Mouse (Mus musculus): ENCODE data around the gene Gstp2. TPM values are rescaled to one million over a fixed set of nuclear protein-coding genes. Genes with fewer than 3 reads are reported as not detected.
"Not testable (repeated sequence)": the region's sequence is repeated elsewhere in the genome, so short reads cannot be mapped to it uniquely, and the experiment has no call there.

Gene Gstp2
- polyA plus RNA-seq, 1 experiment from 2014 or later = 0.61 TPM

DNA sequence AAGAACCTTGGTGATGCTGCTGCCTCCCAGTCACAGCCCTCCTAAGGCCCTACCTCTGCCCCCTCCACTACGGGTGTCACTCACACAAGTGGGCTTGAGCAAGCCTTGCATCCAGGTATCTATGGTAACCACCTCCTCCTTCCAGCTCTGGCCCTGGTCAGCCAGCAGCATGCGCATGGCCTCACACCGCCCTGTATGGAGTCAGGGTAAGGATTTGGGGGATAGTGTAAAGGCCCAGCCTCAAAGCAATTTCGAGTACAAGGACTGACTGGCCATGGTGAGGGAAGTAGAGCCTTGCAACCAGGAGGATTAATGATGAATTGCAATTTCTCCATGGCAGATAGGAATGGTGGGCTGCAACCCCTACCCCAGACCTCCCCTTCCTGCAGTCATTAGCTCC is 4.3 kb downstream of the Gstp2 start:
- H3K27ac ChIP-seq; H3K36me3 ChIP-seq; H3K4me3 ChIP-seq; ATAC-seq (ENCODE audit: low FRiP score, low read depth); H3K27me3 ChIP-seq; H3K9me3 ChIP-seq; H3K9ac ChIP-seq; H3K4me2 ChIP-seq (replicated peaks): not testable (repeated sequence)
- WGBS = 89% methylated on average over 3 of the region's 4 CpGs
- peaks cover 15% of the 10 kb centered on the region for H3K4me1 ChIP-seq

DNA sequence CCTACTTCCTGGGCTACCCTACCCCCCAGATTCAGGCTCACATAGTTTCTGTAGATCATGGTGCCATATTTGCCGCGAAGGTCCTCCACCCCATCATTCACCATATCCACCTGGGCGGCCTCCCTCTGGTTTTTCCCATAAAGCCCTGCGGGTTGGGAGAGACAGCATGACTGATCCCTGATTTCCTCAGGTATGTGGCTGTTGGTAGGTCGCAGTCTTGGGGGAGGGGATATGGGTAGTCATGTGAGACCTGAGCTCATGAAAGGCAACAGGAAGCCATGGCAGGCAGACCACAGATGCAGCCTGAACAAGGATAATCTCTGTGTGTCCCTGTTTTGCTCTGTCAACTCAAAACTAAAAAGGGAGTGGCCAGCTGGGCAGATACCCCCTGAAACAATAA is 4.9 kb downstream of the Gstp2 start:
- not testable (repeated sequence) for H3K27ac ChIP-seq; H3K27me3 ChIP-seq; H3K9me3 ChIP-seq; ATAC-seq (ENCODE audit: low FRiP score, low read depth); H3K36me3 ChIP-seq; H3K4me2 ChIP-seq (replicated peaks); H3K4me3 ChIP-seq; H3K9ac ChIP-seq
- 80% methylated on average over 5 of the region's 5 CpGs for WGBS
- H3K4me1 ChIP-seq = peaks cover 18% of the 10 kb centered on the region

DNA sequence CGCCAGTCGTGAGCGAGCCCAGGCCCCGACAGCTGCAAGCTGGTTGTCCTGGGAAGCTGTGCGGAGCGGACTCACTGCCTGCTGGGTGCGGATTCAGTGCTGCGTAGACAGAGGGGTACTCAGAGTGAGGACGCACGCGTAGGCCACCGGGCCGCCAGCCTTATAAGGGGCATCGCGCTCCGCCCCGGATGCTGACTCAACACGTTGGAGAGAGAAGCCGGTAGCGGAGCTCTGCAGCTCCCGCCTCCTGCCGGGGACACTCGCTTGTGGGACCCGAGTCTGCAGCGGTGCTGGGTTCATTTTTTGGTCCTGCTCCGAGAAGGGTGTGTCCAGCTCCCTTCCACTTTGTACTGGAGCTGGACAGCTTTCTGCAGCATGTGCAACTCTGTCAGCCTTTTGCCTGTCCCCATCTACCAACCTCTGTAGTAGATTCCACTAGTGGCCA is 8.0 kb downstream of the Gstp2 start, which contains the start of gene Gstp1:
Gene Gstp1, minus strand, starts transcription at position 198 of the 445 bp plus-strand sequence.
- H3K27ac ChIP-seq = peak within 1 kb of the TSS; percentile 83
- WGBS = 0% methylated on average over 26 of the region's 26 CpGs
- H3K9me3 ChIP-seq = no peaks in the 10 kb centered on the region
- no peaks in the 10 kb centered on the region for H3K27me3 ChIP-seq
- H3K4me1 ChIP-seq = peaks cover 16% of the 10 kb centered on the region
- H3K36me3 ChIP-seq = peaks cover 18% of the 10 kb centered on the region
- peak within 1 kb of the TSS; percentile 77 for H3K4me2 ChIP-seq (replicated peaks)
- peak; percentile 91 for ATAC-seq (ENCODE audit: low FRiP score, low read depth)
- peak within 1 kb of the TSS; percentile 62 for H3K4me3 ChIP-seq
- peak within 1 kb of the TSS; percentile 80 for H3K9ac ChIP-seq

DNA sequence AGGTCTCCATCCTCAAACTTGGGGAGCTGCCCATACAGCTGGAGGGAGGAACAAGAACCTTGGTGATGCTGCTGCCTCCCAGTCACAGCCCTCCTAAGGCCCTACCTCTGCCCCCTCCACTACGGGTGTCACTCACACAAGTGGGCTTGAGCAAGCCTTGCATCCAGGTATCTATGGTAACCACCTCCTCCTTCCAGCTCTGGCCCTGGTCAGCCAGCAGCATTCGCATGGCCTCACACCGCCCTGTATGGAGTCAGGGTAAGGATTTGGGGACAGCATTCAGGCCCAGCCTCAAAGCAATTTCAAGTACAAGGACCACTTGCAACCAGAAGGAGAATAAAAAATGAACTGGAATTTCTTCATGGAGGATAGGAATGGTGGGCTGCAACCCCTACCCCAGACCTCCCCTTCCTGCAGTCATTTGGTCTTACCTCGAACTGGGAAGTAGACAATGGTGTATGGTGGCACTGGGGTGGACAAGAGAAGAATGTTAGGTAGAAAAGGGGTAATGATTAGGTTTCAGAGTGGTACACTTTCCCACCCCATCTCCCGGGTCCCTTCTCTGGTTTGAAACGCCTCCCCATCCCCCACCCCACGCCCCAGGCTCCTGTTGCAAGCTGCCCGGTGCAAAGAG is 8.6 kb downstream of the Gstp2 start:
- not testable (repeated sequence) for H3K27me3 ChIP-seq, H3K9me3 ChIP-seq
- 0 out of 2 replicates have a peak, but pooled peaks have one; percentile 13 for ATAC-seq (ENCODE audit: low FRiP score, low read depth)
- Histone ChIP-seq H3K9ac (peak overlapping the region; percentile 80), H3K4me2 (replicated peaks) (peak overlapping the region; percentile 77), H3K4me1 (peaks cover 16% of the 10 kb centered on the region), H3K27ac (peak overlapping the region; percentile 83), H3K4me3 (peak overlapping the region; percentile 62), H3K36me3 (peaks cover 18% of the 10 kb centered on the region)
- 21% methylated on average over 8 of the region's 8 CpGs for WGBS

DNA sequence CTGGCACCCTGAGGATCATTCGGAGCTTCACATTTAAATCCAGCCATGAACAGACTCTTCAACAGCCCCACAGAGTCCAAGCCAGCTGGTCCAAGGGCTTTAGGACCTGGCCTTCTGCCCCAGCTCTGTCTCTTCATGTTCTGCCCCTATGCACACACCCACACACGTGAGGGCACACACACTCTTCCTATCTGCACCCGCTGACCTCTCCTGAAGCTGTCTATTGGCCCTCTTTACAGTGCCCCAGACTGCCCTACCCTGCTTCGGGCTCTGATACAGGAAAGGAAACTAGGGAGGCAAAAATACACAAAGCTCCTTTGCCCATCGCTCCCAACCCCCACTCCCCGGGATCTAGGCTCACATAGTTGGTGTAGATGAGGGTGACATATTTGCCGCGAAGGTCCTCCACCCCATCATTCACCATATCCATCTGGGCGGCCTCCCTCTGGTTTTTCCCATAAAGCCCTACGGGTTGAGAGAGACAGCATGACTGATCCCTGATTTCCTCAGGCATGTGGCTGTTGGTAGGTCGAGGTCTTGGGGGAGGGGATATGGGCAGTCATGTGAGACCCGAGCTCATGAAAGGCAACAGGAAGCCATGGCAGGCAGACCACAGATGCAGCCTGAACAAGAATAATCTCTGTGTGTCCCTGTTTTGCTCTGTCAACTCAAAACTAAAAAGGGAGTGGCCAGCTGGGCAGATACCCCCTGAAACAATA is 9.3 kb downstream of the Gstp2 start:
- Histone ChIP-seq H3K4me3 (no peak overlapping the region; the same call in 1 of the 2 replicates), H3K27me3 (no peaks in the 10 kb centered on the region), H3K4me1 (peaks cover 16% of the 10 kb centered on the region), H3K4me2 (replicated peaks) (peak overlapping the region; percentile 48), H3K27ac (no peak overlapping the region), H3K9me3 (no peaks in the 10 kb centered on the region), H3K36me3 (peaks cover 18% of the 10 kb centered on the region), H3K9ac (peak overlapping the region; percentile 45; the same call in 1 of the 2 replicates)
- ATAC-seq (ENCODE audit: low FRiP score, low read depth) = no peak
- WGBS = 73% methylated on average over 12 of the region's 12 CpGs

DNA sequence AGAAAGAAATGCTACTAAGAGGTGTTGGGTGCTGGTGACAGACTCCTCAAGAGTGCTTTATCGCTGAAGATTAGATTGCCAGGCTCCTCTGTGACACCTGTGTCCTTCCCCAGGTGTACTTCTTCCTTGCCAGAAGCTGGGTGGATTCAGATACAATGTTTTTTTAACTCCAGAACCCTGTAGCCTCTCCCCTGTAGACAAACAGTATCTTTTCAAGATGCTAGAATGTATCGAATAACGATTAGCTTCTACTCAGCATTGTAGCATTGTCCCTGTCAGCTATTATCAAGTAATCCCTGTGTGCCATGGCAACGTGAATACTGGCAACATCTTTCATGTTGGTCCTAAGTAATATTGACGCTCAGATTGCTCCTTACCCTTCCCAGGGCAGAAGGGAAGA is 12.1 kb downstream of the Gstp2 start:
- no peaks in the 10 kb centered on the region for H3K9me3 ChIP-seq
- no peak overlapping the region for H3K9ac ChIP-seq
- H3K4me1 ChIP-seq = peaks cover 16% of the 10 kb centered on the region
- no peak overlapping the region for H3K4me3 ChIP-seq
- H3K27me3 ChIP-seq = no peaks in the 10 kb centered on the region
- no peak overlapping the region for H3K4me2 ChIP-seq (replicated peaks)
- WGBS = 68% methylated on average over 5 of the region's 5 CpGs
- H3K27ac ChIP-seq = no peak overlapping the region
- no peak for ATAC-seq (ENCODE audit: low FRiP score, low read depth)
- H3K36me3 ChIP-seq = peaks cover 18% of the 10 kb centered on the region

DNA sequence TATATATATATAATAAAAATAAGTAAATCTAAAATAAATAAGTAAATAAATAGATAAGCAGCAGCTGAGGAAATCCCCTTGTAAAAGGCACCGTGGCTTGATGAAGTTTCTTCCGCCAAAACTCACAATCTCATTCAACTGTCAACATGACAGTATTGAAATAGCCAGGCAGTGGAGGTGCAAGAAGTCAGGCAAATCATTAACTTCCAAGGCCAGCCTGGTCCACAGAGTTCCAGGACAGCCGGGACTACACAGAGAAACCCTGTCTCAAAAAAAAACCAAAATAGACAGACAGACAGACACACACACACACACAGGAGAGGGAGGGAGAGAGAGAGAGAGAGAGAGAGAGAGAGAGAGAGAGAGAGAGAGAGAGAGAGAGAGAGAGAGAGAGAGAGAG is 12.5 kb downstream of the Gstp2 start:
- H3K27me3 ChIP-seq = no peaks in the 10 kb centered on the region
- WGBS = 83% methylated on average over 3 of the region's 3 CpGs
- peaks cover 15% of the 10 kb centered on the region for H3K4me1 ChIP-seq
- no peak overlapping the region for H3K4me3 ChIP-seq
- no peak overlapping the region for H3K9ac ChIP-seq
- no peak for ATAC-seq (ENCODE audit: low FRiP score, low read depth)
- peaks cover 18% of the 10 kb centered on the region for H3K36me3 ChIP-seq
- no peaks in the 10 kb centered on the region for H3K9me3 ChIP-seq
- H3K27ac ChIP-seq = no peak overlapping the region
- H3K4me2 ChIP-seq (replicated peaks) = no peak overlapping the region

DNA sequence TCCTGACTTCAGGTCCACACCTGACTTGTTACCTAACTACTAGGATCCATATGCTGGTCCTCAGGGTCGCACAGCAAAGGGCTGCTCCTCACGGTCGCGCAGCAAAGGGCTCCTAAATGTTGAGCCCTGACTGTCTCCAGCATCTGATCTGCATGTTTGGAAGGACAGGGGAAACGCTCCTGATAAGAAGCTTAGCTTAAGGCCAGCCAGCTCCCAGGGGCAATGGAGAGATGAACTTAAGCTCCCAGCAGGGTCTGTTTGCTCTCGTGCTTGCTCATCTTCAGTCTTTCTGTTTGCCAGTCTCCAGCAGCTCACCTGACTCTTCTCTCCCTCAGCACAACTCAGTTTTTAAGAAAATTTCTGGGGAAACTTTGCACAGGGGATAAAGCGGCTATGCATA is 13.2 kb downstream of the Gstp2 start:
- peaks cover 18% of the 10 kb centered on the region for H3K36me3 ChIP-seq
- no peak overlapping the region for H3K4me2 ChIP-seq (replicated peaks)
- H3K9ac ChIP-seq = no peak overlapping the region
- H3K27me3 ChIP-seq = no peaks in the 10 kb centered on the region
- 68% methylated on average over 7 of the region's 7 CpGs for WGBS
- no peaks in the 10 kb centered on the region for H3K9me3 ChIP-seq
- no peak overlapping the region for H3K27ac ChIP-seq
- H3K4me1 ChIP-seq = peaks cover 13% of the 10 kb centered on the region
- ATAC-seq (ENCODE audit: low FRiP score, low read depth) = no peak
- H3K4me3 ChIP-seq = no peak overlapping the region

DNA sequence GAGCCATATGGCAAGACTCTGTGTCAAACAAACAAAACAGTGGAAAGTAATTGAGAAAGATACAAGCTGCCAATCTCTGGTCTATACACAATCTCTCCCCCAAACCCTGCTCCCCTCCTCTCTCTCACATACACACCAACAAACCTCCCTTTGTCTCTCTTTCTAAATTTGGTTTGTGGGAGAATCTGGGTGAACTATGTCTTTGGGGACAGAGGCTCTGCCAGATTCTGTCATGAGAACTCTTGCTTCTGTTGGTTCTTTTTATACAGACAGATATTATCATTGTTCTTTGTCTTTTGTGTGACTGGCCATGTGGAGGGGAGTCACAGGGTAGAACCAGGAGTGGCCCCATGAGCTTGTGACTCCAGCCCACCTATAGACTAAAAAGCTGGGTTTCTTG is 18.2 kb downstream of the Gstp2 start:
- Histone ChIP-seq H3K4me2 (replicated peaks) (no peak overlapping the region), H3K4me1 (no peaks in the 10 kb centered on the region), H3K27ac (no peak overlapping the region), H3K9ac (no peak overlapping the region), H3K9me3 (0 out of 2 replicates have a peak, but pooled peaks cover 6% of the 10 kb centered on the region), H3K4me3 (no peak overlapping the region), H3K27me3 (no peaks in the 10 kb centered on the region), H3K36me3 (no peaks in the 10 kb centered on the region)
- ATAC-seq (ENCODE audit: low FRiP score, low read depth) = no peak

DNA sequence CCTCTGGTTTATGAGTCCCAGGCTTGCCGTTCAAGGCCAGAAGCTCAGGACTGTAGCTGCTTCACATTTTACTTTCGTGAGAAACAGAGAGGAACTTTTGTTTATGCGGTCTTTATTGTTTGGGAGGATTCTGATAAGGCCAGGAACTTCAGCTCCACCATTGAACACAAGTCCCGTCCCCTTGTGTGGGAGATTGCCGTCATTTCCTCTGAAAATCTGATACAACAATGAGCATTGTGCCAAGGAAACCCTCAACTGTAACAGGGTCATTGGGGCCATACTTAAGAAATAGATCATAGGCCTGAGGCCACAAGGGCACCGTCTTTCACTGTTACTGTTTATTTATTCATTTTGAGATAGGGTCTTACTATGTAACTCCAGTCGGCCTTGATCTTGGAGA is 22.6 kb downstream of the Gstp2 start:
- no peak overlapping the region for H3K9ac ChIP-seq
- 0 out of 2 replicates have a peak, but pooled peaks cover 6% of the 10 kb centered on the region for H3K9me3 ChIP-seq
- no peak overlapping the region for H3K4me3 ChIP-seq
- 74% methylated on average over 7 of the region's 7 CpGs for WGBS
- no peak overlapping the region for H3K27ac ChIP-seq
- no peaks in the 10 kb centered on the region for H3K27me3 ChIP-seq
- no peak overlapping the region for H3K4me2 ChIP-seq (replicated peaks)
- ATAC-seq (ENCODE audit: low FRiP score, low read depth) = no peak
- H3K4me1 ChIP-seq = peaks cover 8% of the 10 kb centered on the region; the same call in 1 of the 2 replicates
- H3K36me3 ChIP-seq = no peaks in the 10 kb centered on the region

DNA sequence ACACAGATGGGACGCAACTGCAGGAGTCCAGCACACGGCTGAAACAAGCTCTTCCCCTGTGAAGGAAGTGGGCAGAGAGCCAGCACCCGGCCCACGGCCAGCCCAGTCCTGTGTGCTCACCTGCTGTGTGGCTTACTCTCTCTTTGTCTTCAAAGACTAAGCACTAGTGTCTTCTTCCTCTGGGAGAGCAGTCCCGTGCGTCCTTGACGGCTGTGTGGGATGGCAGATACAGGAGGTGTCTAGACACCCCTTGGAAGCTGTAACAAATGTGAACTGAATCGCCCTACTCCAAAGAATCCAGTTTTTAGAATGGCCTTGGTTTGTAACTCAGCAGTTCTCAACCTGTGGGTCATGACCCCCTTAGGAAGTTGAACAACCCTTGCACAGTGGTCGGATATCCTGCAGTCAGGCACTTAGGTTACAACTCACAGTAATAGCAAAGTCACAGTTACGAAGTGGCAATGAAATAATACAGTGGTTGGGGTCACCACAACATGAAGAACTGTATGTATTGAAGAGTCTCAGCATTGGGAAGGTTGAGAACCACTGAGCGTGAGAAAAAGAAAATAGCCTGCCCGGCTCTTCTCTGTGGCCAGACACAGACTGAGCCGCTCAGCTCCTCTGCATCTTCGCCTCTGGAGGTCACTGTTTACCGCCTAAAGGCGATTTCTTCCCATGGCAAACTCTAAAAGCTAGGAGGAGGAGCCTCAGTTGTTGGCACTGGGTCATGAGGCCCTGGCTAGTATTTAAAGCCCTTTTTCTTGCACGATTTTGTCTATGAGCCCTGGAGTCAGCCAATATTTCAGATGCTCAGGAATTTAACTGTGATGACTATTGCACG is 26.9 kb downstream of the Gstp2 start:
- peak; percentile 86 for ATAC-seq (ENCODE audit: low FRiP score, low read depth)
- Histone ChIP-seq H3K36me3 (no peaks in the 10 kb centered on the region), H3K27ac (no peak overlapping the region)

More for the DNA sequence above, 26.9 kb downstream of the Gstp2 start:
- H3K27me3 ChIP-seq = no peaks in the 10 kb centered on the region
- H3K9me3 ChIP-seq = no peaks in the 10 kb centered on the region
- H3K9ac ChIP-seq = no peak overlapping the region
- no peak overlapping the region for H3K4me2 ChIP-seq (replicated peaks)
- H3K4me3 ChIP-seq = no peak overlapping the region
- H3K4me1 ChIP-seq = peaks cover 8% of the 10 kb centered on the region; the same call in 1 of the 2 replicates
- 39% methylated on average over 18 of the region's 18 CpGs for WGBS

Measured in limb, embryonic 13.5 days (tissue).